Mouse (Mus musculus): ENCODE measurements at regions not wholly inside any gene's neighbourhood (a gene's known extent, or its start where the extent isn't known, plus 50 kb on each side); places are given as distances from the start of the nearest gene placed in this dataset.

- no peak for ATAC-seq
- 33% methylated on average over 13 of the region's 13 CpGs for WGBS (ENCODE audit: insufficient replicate concordance)
- H3K4me3 ChIP-seq = no peak overlapping the region
- H3K27ac ChIP-seq = no peak overlapping the region
- H3K4me1 ChIP-seq = 0 out of 2 replicates have a peak, but pooled peaks cover 7% of the 10 kb centered on the region
- H3K27me3 ChIP-seq (replicated peaks) = no peaks in the 10 kb centered on the region
- no peaks in the 10 kb centered on the region for H3K9me3 ChIP-seq (replicated peaks)
- no peak overlapping the region for H3K9ac ChIP-seq
- no peaks in the 10 kb centered on the region for H3K36me3 ChIP-seq
- no peak overlapping the region for H3K4me2 ChIP-seq
These were observed 63.7 kb upstream of the Gm3045 start for GRCm38 (mm10) chr13:56362646-56363045.

GRCm38 (mm10) chr13:56369600-56369999 is 56.8 kb upstream of the Gm3045 start:
- ATAC-seq = no peak
- Histone ChIP-seq H3K4me2 (no peak overlapping the region), H3K36me3 (no peaks in the 10 kb centered on the region), H3K4me3 (no peak overlapping the region), H3K27ac (no peak overlapping the region), H3K27me3 (replicated peaks) (no peaks in the 10 kb centered on the region; the same call in 1 of the 2 replicates), H3K9me3 (replicated peaks) (no peaks in the 10 kb centered on the region), H3K4me1 (no peaks in the 10 kb centered on the region), H3K9ac (no peak overlapping the region)
- WGBS (ENCODE audit: insufficient replicate concordance) = 56% methylated on average over 2 of the region's 2 CpGs

- Histone ChIP-seq H3K9me3 (replicated peaks) (no peaks in the 10 kb centered on the region), H3K4me2 (no peak overlapping the region), H3K4me1 (no peaks in the 10 kb centered on the region), H3K36me3 (no peaks in the 10 kb centered on the region), H3K27ac (no peak overlapping the region), H3K9ac (no peak overlapping the region), H3K27me3 (replicated peaks) (no peaks in the 10 kb centered on the region; the same call in 1 of the 2 replicates), H3K4me3 (no peak overlapping the region)
- no peak for ATAC-seq
- WGBS (ENCODE audit: insufficient replicate concordance) = 21% methylated on average over 5 of the region's 5 CpGs
These were observed 55.0 kb upstream of the Gm3045 start for GRCm38 (mm10) chr13:56371374-56371773.

GRCm38 (mm10) chr13:56372003-56372725 is 54.2 kb upstream of the Gm3045 start:
- no peak for ATAC-seq
- no peak overlapping the region for H3K4me2 ChIP-seq
- no peaks in the 10 kb centered on the region for H3K4me1 ChIP-seq
- no peak overlapping the region for H3K27ac ChIP-seq
- H3K27me3 ChIP-seq (replicated peaks) = no peaks in the 10 kb centered on the region; the same call in 1 of the 2 replicates
- no peaks in the 10 kb centered on the region for H3K9me3 ChIP-seq (replicated peaks)
- H3K4me3 ChIP-seq = no peak overlapping the region
- H3K36me3 ChIP-seq = no peaks in the 10 kb centered on the region
- 65% methylated on average over 20 of the region's 20 CpGs for WGBS (ENCODE audit: insufficient replicate concordance)
- no peak overlapping the region for H3K9ac ChIP-seq

DNA sequence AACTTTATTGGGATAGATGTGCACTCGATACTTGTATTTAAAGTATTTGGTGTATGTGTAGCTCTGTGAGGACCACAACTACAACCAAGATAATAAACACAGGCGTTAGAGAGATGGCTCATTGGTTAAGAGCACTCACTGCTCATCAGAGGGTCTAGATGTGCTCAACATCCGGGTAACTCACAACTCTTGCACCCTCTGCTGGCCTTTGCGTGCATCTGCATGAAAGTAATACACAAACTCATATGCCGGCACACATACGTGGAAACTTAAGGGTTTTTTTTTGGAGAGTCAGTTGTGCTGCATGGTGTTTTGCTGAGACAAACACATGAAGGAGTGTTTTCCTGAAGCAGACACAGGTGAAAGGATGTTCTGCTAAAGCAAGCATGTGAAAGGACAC is 53.7 kb upstream of the Gm3045 start:
- Histone ChIP-seq H3K27ac (no peak overlapping the region), H3K27me3 (replicated peaks) (no peaks in the 10 kb centered on the region; the same call in 1 of the 2 replicates), H3K36me3 (no peaks in the 10 kb centered on the region), H3K9me3 (replicated peaks) (no peaks in the 10 kb centered on the region), H3K4me1 (no peaks in the 10 kb centered on the region), H3K9ac (no peak overlapping the region), H3K4me3 (no peak overlapping the region), H3K4me2 (no peak overlapping the region)
- 63% methylated on average over 6 of the region's 6 CpGs for WGBS (ENCODE audit: insufficient replicate concordance)
- no peak for ATAC-seq

All from liver, embryonic 12.5 days (tissue).